Mouse (Mus musculus) lung, embryonic 14.5 days (tissue): ENCODE measurements at regions not wholly inside any gene's neighbourhood (a gene's known extent, or its start where the extent isn't known, plus 50 kb on each side); places are given as distances from the start of the nearest gene placed in this dataset.

ENCODE experiments used
- ATAC-seq: fragments of 200-750 bp; cut with Nextera tagmentation; 2 replicates; pipeline ENCODE4 v1.8.0; 2017; ENCODE audit warnings: mild to moderate bottlenecking, moderate TSS enrichment, moderate library complexity; ENCODE audit not compliant: insufficient read depth
- DNase-seq: peaks from one replicate; pipeline ENCODE4 v3.0.0-alpha.2; 2015
- H3K27ac ChIP-seq: fragments of 300-500 bp; sonication (generic); 2 replicates; pipeline ENCODE4 v1.5.1; 2014; ENCODE audit warnings: low read depth, mild to moderate bottlenecking, moderate library complexity
- H3K27me3 ChIP-seq: fragments of 300-500 bp; sonication (generic); 2 replicates; pipeline ENCODE4 v1.6.1; 2014; ENCODE audit warnings: low read length, control low read depth; ENCODE audit not compliant: insufficient read depth
- H3K36me3 ChIP-seq: fragments of 300-500 bp; sonication (generic); 2 replicates; pipeline ENCODE4 v1.6.1; 2014; ENCODE audit warnings: control low read depth; ENCODE audit not compliant: insufficient read depth
- H3K4me1 ChIP-seq: fragments of 300-500 bp; sonication (generic); 2 replicates; pipeline ENCODE4 v1.6.1; 2014; ENCODE audit warnings: antibody characterized with exemption, control low read depth; ENCODE audit not compliant: insufficient read depth
- H3K4me2 ChIP-seq: fragments of 300-500 bp; sonication (generic); 2 replicates; pipeline ENCODE4 v1.6.1; 2014; ENCODE audit warnings: mild to moderate bottlenecking
- H3K4me3 ChIP-seq: fragments of 300-500 bp; sonication (generic); 2 replicates; pipeline ENCODE4 v1.5.1; 2014; ENCODE audit warnings: low read depth, low read length
- H3K9ac ChIP-seq: fragments of 300-500 bp; sonication (generic); 2 replicates; pipeline ENCODE4 v1.6.1; 2014
- H3K9me3 ChIP-seq: fragments of 300-500 bp; sonication (generic); 2 replicates; pipeline ENCODE4 v1.6.1; 2016; ENCODE audit warnings: low read depth, low read length, control low read depth
- CTCF ChIP-seq: IDR thresholded peaks from 2 replicates; pipeline ENCODE4 v1.5.1; 2016; ENCODE audit warnings: antibody characterized with exemption, low read depth
- WGBS: fragments of 180-500 bp; shearing (Covaris S2); extraction: QIAGEN DNeasy Blood & Tissue Kit; methylation state at CpG from one replicate; pipeline ENCODE4 v1.1.7; 2014; 5-methylcytosine and 5-hydroxymethylcytosine counted together

DNA sequence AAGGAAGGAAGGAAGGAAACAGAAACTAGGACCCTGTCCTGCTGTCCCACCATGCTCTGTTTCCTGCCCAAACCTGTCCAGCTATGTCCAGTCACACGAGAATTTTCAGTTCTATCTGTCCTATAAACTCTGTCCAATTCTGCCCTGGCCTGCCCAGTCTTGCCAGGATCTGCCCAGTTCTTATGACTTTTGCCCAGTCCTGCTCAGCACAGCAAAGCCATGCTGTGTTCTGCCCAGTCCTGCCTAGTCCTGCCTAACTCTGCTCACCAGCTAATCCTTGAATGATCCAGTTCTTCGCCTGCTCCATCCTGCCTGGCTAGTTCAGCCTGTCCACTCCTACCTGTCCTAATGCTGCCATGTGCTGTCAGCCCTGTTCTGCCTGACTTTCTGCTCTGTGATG is 57.3 kb upstream of the Alk start:
- Histone ChIP-seq H3K9me3 (no peaks in the 10 kb centered on the region), H3K4me2 (no peak overlapping the region), H3K4me3 (no peak overlapping the region), H3K27me3 (no peaks in the 10 kb centered on the region), H3K27ac (no peak overlapping the region), H3K9ac (no peak overlapping the region), H3K4me1 (no peaks in the 10 kb centered on the region), H3K36me3 (no peaks in the 10 kb centered on the region)
- 58% methylated on average over 2 of the region's 2 CpGs for WGBS
- DNase-seq (no peak), ATAC-seq (no peak)
- no peak for TF ChIP-seq CTCF

DNA sequence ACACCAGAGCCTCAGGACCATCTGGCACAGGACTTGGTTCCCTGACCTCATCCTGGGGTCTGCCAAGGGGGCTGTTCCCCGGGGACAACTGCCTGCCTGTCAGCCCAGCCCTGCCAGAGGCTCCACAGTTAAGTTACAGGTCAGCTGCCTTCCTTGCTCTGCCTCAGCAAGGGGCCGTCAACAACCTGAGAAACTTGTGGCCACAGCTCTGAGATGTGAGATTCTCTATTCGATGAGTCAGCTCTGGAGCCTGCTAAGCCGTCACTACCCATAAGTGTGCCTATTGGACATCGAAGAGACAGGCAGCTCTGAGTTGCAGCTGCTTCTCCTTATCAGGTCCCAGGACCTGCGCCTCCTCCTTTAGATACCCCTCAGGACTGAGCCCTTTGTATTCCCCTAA is 54.3 kb upstream of the Alk start:
- no peak overlapping the region for H3K9ac ChIP-seq
- no peaks in the 10 kb centered on the region for H3K36me3 ChIP-seq
- TF ChIP-seq CTCF = no peak
- 31% methylated on average over 6 of the region's 6 CpGs for WGBS
- DNase-seq = no peak
- H3K4me1 ChIP-seq = no peaks in the 10 kb centered on the region
- no peak overlapping the region for H3K27ac ChIP-seq
- ATAC-seq = no peak
- H3K4me3 ChIP-seq = no peak overlapping the region
- no peaks in the 10 kb centered on the region for H3K9me3 ChIP-seq
- H3K4me2 ChIP-seq = no peak overlapping the region
- H3K27me3 ChIP-seq = no peaks in the 10 kb centered on the region

DNA sequence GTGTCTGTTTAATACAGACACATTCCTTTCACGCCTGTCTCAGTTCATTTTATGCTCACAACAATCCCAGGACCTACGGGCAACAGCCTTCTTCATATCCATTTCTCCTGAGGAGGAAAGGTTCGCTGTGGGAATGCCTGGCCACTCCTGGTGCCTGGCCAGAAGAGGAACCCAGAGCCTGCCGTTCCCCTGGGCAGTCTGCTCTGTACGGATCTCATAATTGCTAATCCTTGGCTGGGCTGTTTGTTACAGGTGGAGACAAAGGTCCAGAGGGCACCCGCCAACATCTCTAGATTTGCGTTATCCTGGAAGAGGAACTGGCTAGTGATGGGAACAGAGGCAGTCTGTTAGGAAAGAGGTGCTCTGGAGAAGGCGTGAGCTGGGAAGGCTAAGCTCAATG is 53.4 kb upstream of the Alk start:
- WGBS = 59% methylated on average over 8 of the region's 8 CpGs
- no peaks in the 10 kb centered on the region for H3K27me3 ChIP-seq
- TF ChIP-seq CTCF = no peak
- DNase-seq (no peak), ATAC-seq (no peak)
- H3K4me3 ChIP-seq = no peak overlapping the region
- H3K27ac ChIP-seq = no peak overlapping the region
- H3K4me1 ChIP-seq = no peaks in the 10 kb centered on the region
- no peaks in the 10 kb centered on the region for H3K36me3 ChIP-seq
- H3K4me2 ChIP-seq = no peak overlapping the region
- H3K9ac ChIP-seq = no peak overlapping the region
- no peaks in the 10 kb centered on the region for H3K9me3 ChIP-seq
